Mouse (Mus musculus): ENCODE results near the gene Me3.
"Not testable (repeated sequence)": the region's sequence is repeated elsewhere in the genome, so short reads cannot be mapped to it uniquely, and the experiment has no call there.

The Me3 gene

GRCm38 (mm10) chr7:89728393-89728792, 96.2 kb downstream of the Me3 start:
- no peak for DNase-seq (ENCODE audit: low read depth, low spot score)

- no peak for DNase-seq (ENCODE audit: low read depth, low spot score)
Measured at GRCm38 (mm10) chr7:89730514-89730913, 98.3 kb downstream of the Me3 start.

GRCm38 (mm10) chr7:89731115-89731514, 98.9 kb downstream of the Me3 start:
- DNase-seq (ENCODE audit: low read depth, low spot score) = not testable (repeated sequence)

GRCm38 (mm10) chr7:89748415-89748814, 116.2 kb downstream of the Me3 start:
- DNase-seq (ENCODE audit: low read depth, low spot score) = peak; percentile 60

- no peak for DNase-seq (ENCODE audit: low read depth, low spot score)
Measured at GRCm38 (mm10) chr7:89749183-89749582, 117.0 kb downstream of the Me3 start.

- no peak for DNase-seq (ENCODE audit: low read depth, low spot score)
Measured at GRCm38 (mm10) chr7:89766678-89767508, 134.7 kb downstream of the Me3 start.

- peak; percentile 50 for DNase-seq (ENCODE audit: low read depth, low spot score)
Measured at GRCm38 (mm10) chr7:89769106-89769896, 137.1 kb downstream of the Me3 start.

- DNase-seq (ENCODE audit: low read depth, low spot score) = peak; percentile 87
Measured at GRCm38 (mm10) chr7:89770021-89770420, 137.8 kb downstream of the Me3 start.

- no peak for DNase-seq (ENCODE audit: low read depth, low spot score)
Measured at GRCm38 (mm10) chr7:89772906-89773305, 140.7 kb downstream of the Me3 start.

- no peak for DNase-seq (ENCODE audit: low read depth, low spot score)
Measured at GRCm38 (mm10) chr7:89773352-89773921, 141.2 kb downstream of the Me3 start.

GRCm38 (mm10) chr7:89773926-89774325, 141.7 kb downstream of the Me3 start:
- no peak for DNase-seq (ENCODE audit: low read depth, low spot score)

GRCm38 (mm10) chr7:89775848-89776247, 143.7 kb downstream of the Me3 start:
- no peak for DNase-seq (ENCODE audit: low read depth, low spot score)

GRCm38 (mm10) chr7:89781391-89781790, 149.2 kb downstream of the Me3 start:
- DNase-seq (ENCODE audit: low read depth, low spot score) = peak; percentile 67

- no peak for DNase-seq (ENCODE audit: low read depth, low spot score)
Measured at GRCm38 (mm10) chr7:89787735-89788134, 155.5 kb downstream of the Me3 start.

GRCm38 (mm10) chr7:89792576-89792975, 160.4 kb downstream of the Me3 start:
- no peak for DNase-seq (ENCODE audit: low read depth, low spot score)

- DNase-seq (ENCODE audit: low read depth, low spot score) = no peak
Measured at GRCm38 (mm10) chr7:89795366-89795765, 163.2 kb downstream of the Me3 start.

GRCm38 (mm10) chr7:89796351-89796801, 164.2 kb downstream of the Me3 start:
- peak; percentile 84 for DNase-seq (ENCODE audit: low read depth, low spot score)

GRCm38 (mm10) chr7:89798358-89799020, 166.3 kb downstream of the Me3 start:
- peak; percentile 26 for DNase-seq (ENCODE audit: low read depth, low spot score)

- DNase-seq (ENCODE audit: low read depth, low spot score) = no peak
Measured at GRCm38 (mm10) chr7:89802447-89802846, 170.3 kb downstream of the Me3 start.

- no peak for DNase-seq (ENCODE audit: low read depth, low spot score)
Measured at GRCm38 (mm10) chr7:89803966-89804365, 171.8 kb downstream of the Me3 start.

- DNase-seq (ENCODE audit: low read depth, low spot score) = no peak
Measured at GRCm38 (mm10) chr7:89809400-89809799, 177.2 kb downstream of the Me3 start.

All from brain, adult 2 months (tissue).